Mouse (Mus musculus): ENCODE data around the gene Tacc3.

Tacc3 gene

GRCm38 (mm10) chr5:33722266-33723018, 64.5 kb downstream of the Tacc3 start:
- DNase-seq (ENCODE audit: low spot score in 2 of 2): no peak

- DNase-seq (ENCODE audit: low spot score in 2 of 2): no peak
Observed at GRCm38 (mm10) chr5:33723019-33723640, 65.2 kb downstream of the Tacc3 start.

- DNase-seq (ENCODE audit: low spot score in 2 of 2): no peak
Observed at GRCm38 (mm10) chr5:33723641-33724465, 65.9 kb downstream of the Tacc3 start.

- DNase-seq (ENCODE audit: low spot score in 2 of 2): no peak
Observed at GRCm38 (mm10) chr5:33726081-33726647, 68.2 kb downstream of the Tacc3 start.

- DNase-seq (ENCODE audit: low spot score in 2 of 2): no peak
Observed at GRCm38 (mm10) chr5:33726891-33727290, 69.0 kb downstream of the Tacc3 start.

All from heart, adult 9 months (tissue).